Mouse (Mus musculus): Measurements from ENCODE around the gene Dhcr24. TPM values are rescaled to one million over a fixed set of nuclear protein-coding genes. Genes with fewer than 3 reads are reported as not detected.

Gene Dhcr24
- polyA plus RNA-seq, 1 experiment from 2014 or later, result 23.6 TPM

GRCm38 (mm10) chr4:106550516-106551166, 10.2 kb upstream of the Dhcr24 start:
- H3K4me3 ChIP-seq (ENCODE audit: low read depth, low read length), result no peak overlapping the region
- ATAC-seq (ENCODE audit: insufficient number of reproducible peaks, low FRiP score, low TSS enrichment, low read depth) (no peak), DNase-seq (ENCODE audit: low spot score) (no peak)

GRCm38 (mm10) chr4:106557262-106557661, 3.6 kb upstream of the Dhcr24 start:
- no peaks in the 10 kb centered on the region for H3K27me3 ChIP-seq (ENCODE audit: control insufficient read depth, insufficient read depth, low read length)
- WGBS, result 77% methylated on average over 5 of the region's 5 CpGs
- H3K27ac ChIP-seq (replicated peaks; ENCODE audit: low read depth, low read length), result no peak overlapping the region
- H3K4me3 ChIP-seq (ENCODE audit: low read depth, low read length), result no peak overlapping the region
- H3K4me1 ChIP-seq (ENCODE audit: control insufficient read depth, insufficient read depth, low read length), result peaks cover 8% of the 10 kb centered on the region
- ATAC-seq (ENCODE audit: insufficient number of reproducible peaks, low FRiP score, low TSS enrichment, low read depth), result no peak
- H3K4me2 ChIP-seq (ENCODE audit: low read depth, severe bottlenecking), result no peak overlapping the region
- DNase-seq (ENCODE audit: low spot score), result no peak
- no peak overlapping the region for H3K9ac ChIP-seq (ENCODE audit: low read length)
- no peaks in the 10 kb centered on the region for H3K36me3 ChIP-seq (ENCODE audit: control insufficient read depth, insufficient read depth, low read length)
- no peaks in the 10 kb centered on the region for H3K9me3 ChIP-seq (ENCODE audit: control insufficient read depth, low read length)

More at GRCm38 (mm10) chr4:106550516-106551166, 10.2 kb upstream of the Dhcr24 start:
- no peak overlapping the region for H3K27ac ChIP-seq (replicated peaks; ENCODE audit: low read depth, low read length)
- H3K9me3 ChIP-seq (ENCODE audit: control insufficient read depth, low read length), result no peaks in the 10 kb centered on the region
- no peaks in the 10 kb centered on the region for H3K36me3 ChIP-seq (ENCODE audit: control insufficient read depth, insufficient read depth, low read length)
- no peaks in the 10 kb centered on the region for H3K27me3 ChIP-seq (ENCODE audit: control insufficient read depth, insufficient read depth, low read length)
- no peak overlapping the region for H3K4me2 ChIP-seq (ENCODE audit: low read depth, severe bottlenecking)
- whole genome bisulfite sequencing, result 77% methylated on average over 8 of the region's 8 CpGs
- H3K4me1 ChIP-seq (ENCODE audit: control insufficient read depth, insufficient read depth, low read length), result no peaks in the 10 kb centered on the region
- H3K9ac ChIP-seq (ENCODE audit: low read length), result no peak overlapping the region

- WGBS, result no CpG with 5 or more reads among the region's 1 CpGs
- Histone ChIP-seq H3K27me3 (ENCODE audit: control insufficient read depth, insufficient read depth, low read length) (no peaks in the 10 kb centered on the region), H3K4me3 (ENCODE audit: low read depth, low read length) (no peak overlapping the region), H3K9me3 (ENCODE audit: control insufficient read depth, low read length) (no peaks in the 10 kb centered on the region), H3K36me3 (ENCODE audit: control insufficient read depth, insufficient read depth, low read length) (no peaks in the 10 kb centered on the region), H3K4me2 (ENCODE audit: low read depth, severe bottlenecking) (no peak overlapping the region), H3K9ac (ENCODE audit: low read length) (no peak overlapping the region), H3K27ac (replicated peaks; ENCODE audit: low read depth, low read length) (no peak overlapping the region), H3K4me1 (ENCODE audit: control insufficient read depth, insufficient read depth, low read length) (peaks cover 15% of the 10 kb centered on the region)
- no peak for ATAC-seq (ENCODE audit: insufficient number of reproducible peaks, low FRiP score, low TSS enrichment, low read depth)
- DNase-seq (ENCODE audit: low spot score), result no peak
Measured at GRCm38 (mm10) chr4:106557978-106558377, 2.9 kb upstream of the Dhcr24 start.

- peaks cover 9% of the 10 kb centered on the region for H3K36me3 ChIP-seq (ENCODE audit: control insufficient read depth, insufficient read depth, low read length)
- no peaks in the 10 kb centered on the region for H3K27me3 ChIP-seq (ENCODE audit: control insufficient read depth, insufficient read depth, low read length)
- ATAC-seq (ENCODE audit: insufficient number of reproducible peaks, low FRiP score, low TSS enrichment, low read depth) (no peak), DNase-seq (ENCODE audit: low spot score) (no peak)
- H3K9me3 ChIP-seq (ENCODE audit: control insufficient read depth, low read length), result no peaks in the 10 kb centered on the region
- H3K9ac ChIP-seq (ENCODE audit: low read length), result no peak overlapping the region
- no peak overlapping the region; the same call in 1 of the 2 replicates for H3K27ac ChIP-seq (replicated peaks; ENCODE audit: low read depth, low read length)
- peak overlapping the region; percentile 82; the same call in 1 of the 2 replicates for H3K4me2 ChIP-seq (ENCODE audit: low read depth, severe bottlenecking)
- H3K4me3 ChIP-seq (ENCODE audit: low read depth, low read length), result no peak overlapping the region; the same call in 1 of the 2 replicates
- WGBS, result 35% methylated on average over 13 of the region's 13 CpGs
- H3K4me1 ChIP-seq (ENCODE audit: control insufficient read depth, insufficient read depth, low read length), result peaks cover 19% of the 10 kb centered on the region
Measured at GRCm38 (mm10) chr4:106559343-106560212, 1.3 kb upstream of the Dhcr24 start.

- H3K27me3 ChIP-seq (ENCODE audit: control insufficient read depth, insufficient read depth, low read length), result no peaks in the 10 kb centered on the region
- peak overlapping the region; percentile 82 for H3K4me2 ChIP-seq (ENCODE audit: low read depth, severe bottlenecking)
- peak overlapping the region; percentile 42; the same call in 1 of the 2 replicates for H3K27ac ChIP-seq (replicated peaks; ENCODE audit: low read depth, low read length)
- no peaks in the 10 kb centered on the region for H3K9me3 ChIP-seq (ENCODE audit: control insufficient read depth, low read length)
- H3K4me3 ChIP-seq (ENCODE audit: low read depth, low read length), result peak overlapping the region; percentile 98
- WGBS, result under 1% methylated on average over 20 of the region's 20 CpGs
- peaks cover 19% of the 10 kb centered on the region for H3K4me1 ChIP-seq (ENCODE audit: control insufficient read depth, insufficient read depth, low read length)
- DNase-seq (ENCODE audit: low spot score), result no peak
- peak overlapping the region; percentile 24; the same call in 1 of the 2 replicates for H3K9ac ChIP-seq (ENCODE audit: low read length)
- peak; percentile 75; the same call in 1 of the 2 replicates for ATAC-seq (ENCODE audit: insufficient number of reproducible peaks, low FRiP score, low TSS enrichment, low read depth)
- H3K36me3 ChIP-seq (ENCODE audit: control insufficient read depth, insufficient read depth, low read length), result peaks cover 12% of the 10 kb centered on the region
Measured at GRCm38 (mm10) chr4:106560213-106560845, 509 bp upstream of the Dhcr24 start.

GRCm38 (mm10) chr4:106562006-106562405, 1.2 kb downstream of the Dhcr24 start:
- 22% methylated on average over 6 of the region's 6 CpGs for WGBS
- peak overlapping the region; percentile 98 for H3K4me3 ChIP-seq (ENCODE audit: low read depth, low read length)
- peaks cover 18% of the 10 kb centered on the region for H3K36me3 ChIP-seq (ENCODE audit: control insufficient read depth, insufficient read depth, low read length)
- H3K27me3 ChIP-seq (ENCODE audit: control insufficient read depth, insufficient read depth, low read length), result no peaks in the 10 kb centered on the region
- no peak for ATAC-seq (ENCODE audit: insufficient number of reproducible peaks, low FRiP score, low TSS enrichment, low read depth)
- H3K4me1 ChIP-seq (ENCODE audit: control insufficient read depth, insufficient read depth, low read length), result peaks cover 19% of the 10 kb centered on the region
- peak overlapping the region; percentile 80 for H3K9ac ChIP-seq (ENCODE audit: low read length)
- H3K27ac ChIP-seq (replicated peaks; ENCODE audit: low read depth, low read length), result no peak overlapping the region
- H3K9me3 ChIP-seq (ENCODE audit: control insufficient read depth, low read length), result no peaks in the 10 kb centered on the region
- H3K4me2 ChIP-seq (ENCODE audit: low read depth, severe bottlenecking), result peak overlapping the region; percentile 82
- DNase-seq (ENCODE audit: low spot score), result no peak

- ATAC-seq (ENCODE audit: insufficient number of reproducible peaks, low FRiP score, low TSS enrichment, low read depth), result no peak
- Histone ChIP-seq H3K27ac (replicated peaks; ENCODE audit: low read depth, low read length) (no peak overlapping the region), H3K9ac (ENCODE audit: low read length) (0 out of 2 replicates have a peak overlapping the region, but pooled peaks have one; percentile 27), H3K9me3 (ENCODE audit: control insufficient read depth, low read length) (no peaks in the 10 kb centered on the region), H3K27me3 (ENCODE audit: control insufficient read depth, insufficient read depth, low read length) (no peaks in the 10 kb centered on the region), H3K36me3 (ENCODE audit: control insufficient read depth, insufficient read depth, low read length) (peaks cover 18% of the 10 kb centered on the region), H3K4me2 (ENCODE audit: low read depth, severe bottlenecking) (peak overlapping the region; percentile 82), H3K4me1 (ENCODE audit: control insufficient read depth, insufficient read depth, low read length) (peaks cover 19% of the 10 kb centered on the region), H3K4me3 (ENCODE audit: low read depth, low read length) (peak overlapping the region; percentile 98; the same call in 1 of the 2 replicates)
- 72% methylated on average over 9 of the region's 9 CpGs for WGBS
- no peak for DNase-seq (ENCODE audit: low spot score)
Measured at GRCm38 (mm10) chr4:106562837-106563790, 2.3 kb downstream of the Dhcr24 start.

Measured in limb, embryonic 11.5 days (tissue).